Mouse (Mus musculus) kidney, adult 2 months (tissue): ENCODE data around the gene Zfp280c.

ENCODE experiments used
- CTCF ChIP-seq: fragments of 200-500 bp; conservative IDR thresholded peaks from 2 replicates; pipeline ENCODE4 v1.5.1; 2011; ENCODE audit warnings: low read depth, mild to moderate bottlenecking, control low read depth, low read length, moderate library complexity, mixed read lengths; ENCODE audit not compliant: insufficient read depth, insufficient read length
- POLR2A ChIP-seq: fragments of 200-500 bp; IDR thresholded peaks from one replicate; pipeline ENCODE4 v1.6.1; 2011; ENCODE audit warnings: low read depth, low read length, control low read depth

DNA sequence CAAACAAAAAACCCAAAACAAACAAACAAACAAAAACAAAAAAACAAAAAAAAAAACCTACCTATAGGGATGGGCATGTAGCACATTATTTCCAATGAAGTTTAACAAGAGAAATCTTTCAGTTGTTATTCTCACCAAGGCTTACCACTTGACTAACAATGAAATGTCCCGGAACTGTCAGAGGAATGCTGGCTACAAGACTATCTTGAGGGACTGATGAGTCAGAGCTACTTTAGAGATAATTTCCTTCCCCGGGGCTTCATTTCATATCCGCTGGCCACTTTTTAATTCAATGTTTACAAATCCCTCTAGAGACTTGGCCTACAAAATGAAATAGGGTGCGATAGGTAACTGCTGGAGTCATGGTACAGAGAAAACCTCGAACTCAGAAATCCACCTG, 2.6 kb upstream of the Zfp280c start:
- TF ChIP-seq CTCF (no peak), POLR2A (no peak)
